Mouse (Mus musculus) skeletal muscle tissue, adult 2 months (tissue): ENCODE measurements at regions not wholly inside any gene's neighbourhood (a gene's known extent, or its start where the extent isn't known, plus 50 kb on each side); places are given as distances from the start of the nearest gene placed in this dataset.
A peak's percentile ranks its signal among the peaks of the same experiment; 100 is the strongest.

Experiments used
- DNase-seq: peaks from one replicate; pipeline ENCODE4 v3.0.0-alpha.2; 2012; ENCODE audit warnings: low read depth, low spot score

- no peak for DNase-seq
Measured at GRCm38 (mm10) chr10:17579463-17579862, 143.6 kb upstream of the Cited2 start.

- DNase-seq: no peak
Measured at GRCm38 (mm10) chr10:17584842-17585241, 138.2 kb upstream of the Cited2 start.

GRCm38 (mm10) chr10:17586910-17587309, 136.1 kb upstream of the Cited2 start:
- DNase-seq: no peak

- no peak for DNase-seq
Measured at GRCm38 (mm10) chr10:17589136-17589535, 133.9 kb upstream of the Cited2 start.

GRCm38 (mm10) chr10:17590195-17590594, 132.8 kb upstream of the Cited2 start:
- no peak for DNase-seq

- DNase-seq: no peak
Measured at GRCm38 (mm10) chr10:17592387-17592786, 130.6 kb upstream of the Cited2 start.

GRCm38 (mm10) chr10:17596126-17596525, 126.9 kb upstream of the Cited2 start:
- no peak for DNase-seq

GRCm38 (mm10) chr10:17596743-17597142, 126.3 kb upstream of the Cited2 start:
- DNase-seq: no peak

GRCm38 (mm10) chr10:17599246-17599645, 123.8 kb upstream of the Cited2 start:
- DNase-seq: peak; percentile 54

GRCm38 (mm10) chr10:17599831-17600761, 122.9 kb upstream of the Cited2 start:
- DNase-seq: peak; percentile 4

GRCm38 (mm10) chr10:17600762-17601108, 122.3 kb upstream of the Cited2 start:
- no peak for DNase-seq

GRCm38 (mm10) chr10:17602446-17602845, 120.6 kb upstream of the Cited2 start:
- no peak for DNase-seq

- no peak for DNase-seq
Measured at GRCm38 (mm10) chr10:17608220-17608619, 114.8 kb upstream of the Cited2 start.

- DNase-seq: no peak
Measured at GRCm38 (mm10) chr10:17610592-17610991, 112.4 kb upstream of the Cited2 start.

GRCm38 (mm10) chr10:17613281-17613680, 109.7 kb upstream of the Cited2 start:
- peak; percentile 12 for DNase-seq

GRCm38 (mm10) chr10:17618024-17618423, 105.0 kb upstream of the Cited2 start:
- DNase-seq: no peak

- no peak for DNase-seq
Measured at GRCm38 (mm10) chr10:17619617-17620016, 103.4 kb upstream of the Cited2 start.

- no peak for DNase-seq
Measured at GRCm38 (mm10) chr10:17621703-17622385, 101.2 kb upstream of the Cited2 start.

GRCm38 (mm10) chr10:17622802-17623201, 100.2 kb upstream of the Cited2 start:
- no peak for DNase-seq

GRCm38 (mm10) chr10:17629709-17630108, 93.3 kb upstream of the Cited2 start:
- peak; percentile 4 for DNase-seq

- DNase-seq: no peak
Measured at GRCm38 (mm10) chr10:17630861-17631581, 92.0 kb upstream of the Cited2 start.

- DNase-seq: no peak
Measured at GRCm38 (mm10) chr10:17631817-17632216, 91.2 kb upstream of the Cited2 start.
